Mouse (Mus musculus) small intestine, adult 2 months (tissue): ENCODE measurements at regions not wholly inside any gene's neighbourhood (a gene's known extent, or its start where the extent isn't known, plus 50 kb on each side); places are given as distances from the start of the nearest gene placed in this dataset.

ENCODE experiments used
- CTCF ChIP-seq: fragments of 200-500 bp; IDR thresholded peaks from 2 replicates; pipeline ENCODE4 v1.5.1; 2012; ENCODE audit warnings: low read depth, mild to moderate bottlenecking, control low read depth, inconsistent platforms, low read length, moderate library complexity, mixed read lengths; ENCODE audit not compliant: insufficient replicate concordance, insufficient read length; ENCODE audit errors: extremely low read depth
- POLR2A ChIP-seq: fragments of 200-500 bp; IDR thresholded peaks from 2 replicates; pipeline ENCODE4 v1.6.1; 2012; ENCODE audit warnings: low read depth, mild to moderate bottlenecking, control low read depth, inconsistent platforms, low read length, moderate library complexity

DNA sequence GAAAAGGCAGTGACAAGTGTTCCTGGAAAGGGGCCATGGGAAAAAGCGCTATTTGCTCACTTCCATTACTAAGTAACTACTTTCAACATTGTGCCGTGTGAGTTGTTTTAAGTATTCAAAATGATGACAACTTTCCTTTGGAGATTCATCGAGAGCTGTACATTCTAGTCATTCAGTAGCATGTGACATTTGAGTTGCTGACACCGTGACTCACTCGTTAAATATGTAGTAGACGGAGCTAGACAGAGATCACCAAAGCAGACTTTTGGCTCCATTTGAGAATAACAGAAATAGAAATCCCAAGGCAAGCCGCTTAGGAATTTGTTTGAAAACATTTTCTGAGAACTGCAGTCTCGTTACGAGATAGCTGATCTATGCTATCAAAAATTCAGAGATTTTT lies 211.8 kb upstream of the Fam3c start:
- TF ChIP-seq CTCF (no peak), POLR2A (no peak)
